Mouse (Mus musculus): ENCODE results near the gene Zkscan7.
"Not testable (repeated sequence)": the region's sequence is repeated elsewhere in the genome, so short reads cannot be mapped to it uniquely, and the experiment has no call there.

Zkscan7 gene

DNA sequence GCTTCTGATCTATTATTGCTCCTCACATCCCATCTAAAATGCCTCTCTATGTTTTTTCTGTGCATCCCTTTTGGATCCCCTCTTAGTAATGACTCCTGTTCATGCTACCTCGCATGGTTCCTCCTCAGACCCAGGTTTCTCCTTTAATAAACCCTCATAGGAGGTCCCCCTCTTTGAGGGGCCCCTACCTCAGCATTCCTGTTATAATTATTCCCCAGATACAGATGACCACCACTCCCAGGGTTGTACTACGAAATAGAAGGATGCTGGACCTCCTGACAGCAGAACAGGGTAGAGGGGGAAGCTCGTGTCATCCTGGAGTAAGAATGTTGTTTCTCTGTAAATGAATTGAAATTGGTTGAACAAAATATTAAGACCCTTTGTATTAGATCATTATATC, at the start of gene Zkscan7:
Gene Zkscan7, plus strand, starts transcription at position 301 of the 400 bp plus-strand sequence.
- no peak for DNase-seq (ENCODE audit: low read depth, low spot score)

DNA sequence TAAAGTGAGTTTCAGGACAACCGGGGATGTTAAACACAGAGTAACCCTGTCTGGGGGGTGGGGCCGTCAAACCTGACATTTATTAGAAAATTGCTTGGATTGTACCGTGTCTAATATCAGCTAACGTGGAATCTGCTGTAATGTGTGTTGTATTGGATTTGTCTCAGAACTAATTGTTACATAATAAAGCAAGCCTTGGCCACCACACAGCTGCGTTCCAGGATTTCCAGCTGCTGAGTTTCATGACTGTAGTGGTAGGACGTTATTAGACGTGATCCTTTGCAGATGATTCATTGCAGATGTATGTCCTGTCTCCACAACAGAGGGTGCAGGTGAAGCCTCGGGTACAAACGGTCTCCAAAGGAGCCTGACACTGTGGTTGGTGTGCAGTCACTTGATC, 49.4 kb upstream of the Zkscan7 start:
- DNase-seq (ENCODE audit: low read depth, low spot score), result no peak

DNA sequence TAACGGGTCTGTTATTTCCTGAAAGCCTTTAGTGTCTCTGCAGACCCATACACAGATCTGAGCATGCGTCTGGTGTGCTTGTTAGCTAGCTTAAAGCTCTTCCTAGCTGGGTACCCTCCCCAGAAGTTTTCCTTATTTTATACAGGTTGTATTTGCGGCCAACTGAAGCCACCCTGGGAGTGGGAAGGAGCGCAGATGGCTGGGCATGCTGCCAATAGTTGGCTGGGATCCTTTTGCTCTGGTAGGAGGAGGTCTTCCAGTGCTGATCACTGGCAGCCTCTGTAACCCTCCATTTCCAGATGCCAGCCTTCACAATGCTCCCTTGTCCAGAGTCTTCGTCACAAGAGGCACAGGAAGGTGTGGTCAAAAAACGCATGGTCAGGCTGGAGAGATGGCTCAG, 48.7 kb upstream of the Zkscan7 start:
- DNase-seq (ENCODE audit: low read depth, low spot score), result no peak

DNA sequence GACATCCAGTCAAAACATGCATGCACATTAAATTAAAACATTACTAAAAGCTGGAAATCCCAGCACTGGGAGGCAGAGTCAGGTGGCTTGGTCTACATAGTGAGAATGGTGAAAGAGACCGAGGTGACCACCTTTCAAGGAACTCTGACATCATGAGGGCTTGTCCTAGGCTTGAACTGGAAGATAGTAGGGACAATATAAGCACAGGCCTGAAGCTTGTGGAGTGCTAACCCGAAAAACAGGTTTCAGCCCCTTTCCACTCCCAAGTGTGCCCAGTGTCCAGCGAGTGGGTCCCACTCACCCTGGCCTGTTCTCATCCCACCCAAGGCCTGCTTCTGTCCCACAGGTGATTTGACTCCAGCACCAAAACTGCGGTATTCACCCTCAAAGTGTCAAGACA, 48.3 kb upstream of the Zkscan7 start:
- no peak for DNase-seq (ENCODE audit: low read depth, low spot score)

DNA sequence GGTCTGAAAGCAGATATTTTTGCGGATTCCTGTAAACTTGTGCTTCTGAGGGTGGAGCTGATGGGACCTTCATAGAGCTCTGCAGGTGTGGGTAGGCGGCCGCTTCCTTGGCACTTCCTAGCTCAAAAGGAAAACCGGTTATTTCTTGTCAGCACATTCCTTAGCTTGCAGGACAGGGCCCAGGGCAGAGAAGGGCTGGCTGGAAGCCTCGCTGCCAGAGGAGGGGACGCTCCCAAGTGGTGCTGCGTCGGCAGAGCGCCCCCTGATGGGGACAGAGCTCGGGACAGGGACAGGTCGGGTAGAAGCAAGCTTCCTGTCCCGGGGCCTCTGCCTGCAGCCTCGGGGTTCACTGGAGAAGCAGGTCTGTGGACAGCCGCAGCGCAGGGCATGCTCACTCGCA, 47.8 kb upstream of the Zkscan7 start:
- DNase-seq (ENCODE audit: low read depth, low spot score), result no peak

DNA sequence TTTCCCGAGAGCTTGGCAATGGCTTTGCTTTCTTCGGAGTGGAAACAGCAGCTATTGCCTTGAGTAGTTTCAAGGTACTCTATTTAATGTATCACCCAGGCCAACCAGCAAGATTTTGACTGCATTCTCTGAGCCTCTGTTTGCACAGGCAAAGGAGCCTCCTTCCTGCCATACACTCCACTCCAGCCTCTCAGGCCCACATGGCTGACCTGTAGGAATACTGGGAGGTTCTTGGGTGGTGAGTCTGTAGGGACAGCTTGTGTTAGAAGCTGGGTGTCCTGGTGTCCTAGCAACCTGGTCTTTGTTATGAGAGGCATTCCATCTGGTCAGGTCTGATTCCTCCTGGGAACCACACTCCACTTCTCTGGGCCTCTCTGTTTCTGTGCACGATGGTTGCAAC, 41.7 kb upstream of the Zkscan7 start, which contains the start of gene Gm35549:
Gene Gm35549, minus strand, starts transcription at position 276 of the 400 bp plus-strand sequence.
- no peak for DNase-seq (ENCODE audit: low read depth, low spot score)

DNA sequence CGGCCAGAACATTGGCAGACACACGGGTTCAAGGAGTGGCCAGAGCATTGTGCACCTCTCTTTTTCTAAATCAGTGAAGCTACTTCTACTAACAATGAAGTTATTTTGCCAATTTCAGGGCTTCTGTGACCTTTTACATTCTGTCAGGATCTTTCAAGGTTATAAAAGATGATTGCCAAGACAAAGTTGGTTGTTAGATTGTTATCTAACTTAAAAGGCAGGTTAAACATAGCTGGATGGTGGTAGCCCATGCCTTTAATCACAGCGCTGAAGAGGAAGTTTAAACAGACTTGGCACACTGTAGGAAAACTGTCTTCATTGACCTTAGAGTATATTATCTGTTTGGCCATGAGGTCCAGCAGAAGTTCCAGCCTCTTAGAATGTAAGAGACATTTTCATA, 39.9 kb upstream of the Zkscan7 start:
- no peak for DNase-seq (ENCODE audit: low read depth, low spot score)

DNA sequence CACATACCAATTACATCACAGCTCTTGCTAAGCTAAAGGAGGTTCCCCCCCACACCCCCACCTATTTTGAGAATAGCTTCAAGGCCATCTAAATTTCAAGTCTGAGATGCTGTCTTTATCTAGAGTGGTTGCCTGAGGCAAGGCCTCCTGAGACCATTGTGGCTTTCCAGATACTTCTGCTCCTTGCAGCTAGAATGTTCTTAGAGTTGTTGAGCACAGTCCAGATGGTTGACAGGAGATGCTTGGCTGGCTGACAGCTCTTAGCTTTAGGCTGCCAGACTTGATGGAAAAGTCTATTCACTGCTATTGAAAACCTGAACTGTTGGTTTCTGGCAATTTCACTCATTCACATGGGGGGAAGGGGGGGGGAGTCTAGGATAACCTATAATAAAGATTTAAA, 39.3 kb upstream of the Zkscan7 start:
- no peak for DNase-seq (ENCODE audit: low read depth, low spot score)

DNA sequence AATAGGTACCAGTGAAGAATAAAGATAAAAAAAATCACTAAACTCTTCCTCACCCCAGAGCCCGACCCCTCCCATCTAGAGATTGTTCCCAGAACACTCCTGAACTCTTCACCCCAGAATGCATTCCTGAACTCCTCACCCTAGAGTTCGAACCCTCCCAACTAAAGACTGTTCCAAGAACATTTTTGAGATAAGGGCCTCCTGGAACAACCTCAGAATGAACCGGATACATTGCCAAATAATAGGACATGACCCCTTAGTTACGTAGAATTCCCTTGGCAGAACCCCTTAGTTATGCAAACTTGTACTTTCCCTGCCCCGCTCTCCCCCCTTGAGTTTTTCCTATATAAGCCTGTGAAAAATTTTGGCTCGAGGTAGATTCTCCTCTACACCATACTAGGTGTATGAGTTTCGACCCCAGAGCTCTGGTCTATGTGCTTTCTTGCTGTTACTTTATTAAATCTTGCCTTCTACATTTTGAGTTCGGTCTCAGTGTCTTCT, 37.6 kb upstream of the Zkscan7 start:
- not testable (repeated sequence) for DNase-seq (ENCODE audit: low read depth, low spot score)

DNA sequence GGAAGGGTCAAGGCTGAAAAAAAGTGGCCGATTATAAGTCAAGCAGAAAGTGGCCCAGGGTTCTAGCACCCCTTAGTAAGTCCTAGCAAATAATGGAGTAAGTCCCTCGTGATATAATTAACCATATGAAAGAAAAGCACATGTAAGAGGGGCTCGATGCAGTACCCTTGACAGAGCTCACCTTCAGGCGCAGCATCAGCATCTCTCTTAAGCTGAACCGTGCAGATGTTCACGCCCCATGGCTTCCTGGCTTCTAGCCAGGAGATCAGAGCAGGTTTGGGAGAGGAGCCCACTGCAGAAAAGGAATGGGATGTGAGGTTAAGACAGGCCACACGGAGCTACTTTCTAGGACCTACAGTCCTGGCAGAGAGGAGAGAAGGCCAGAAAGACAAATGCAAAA, 31.0 kb upstream of the Zkscan7 start:
- no peak for DNase-seq (ENCODE audit: low read depth, low spot score)

DNA sequence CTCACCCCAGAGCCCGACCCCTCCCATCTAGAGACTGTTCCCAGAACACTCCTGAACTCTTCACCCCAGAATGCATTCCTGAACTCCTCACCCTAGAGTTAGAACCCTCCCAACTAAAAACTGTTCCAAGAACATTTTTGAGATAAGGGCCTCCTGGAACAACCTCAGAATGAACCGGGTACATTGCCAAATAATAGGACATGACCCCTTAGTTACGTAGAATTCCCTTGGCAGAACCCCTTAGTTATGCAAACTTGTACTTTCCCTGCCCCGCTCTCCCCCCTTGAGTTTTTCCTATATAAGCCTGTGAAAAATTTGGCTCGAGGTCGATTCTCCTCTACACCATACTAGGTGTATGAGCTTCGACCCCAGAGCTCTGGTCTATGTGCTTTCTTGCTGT, 30.3 kb upstream of the Zkscan7 start:
- not testable (repeated sequence) for DNase-seq (ENCODE audit: low read depth, low spot score)

DNA sequence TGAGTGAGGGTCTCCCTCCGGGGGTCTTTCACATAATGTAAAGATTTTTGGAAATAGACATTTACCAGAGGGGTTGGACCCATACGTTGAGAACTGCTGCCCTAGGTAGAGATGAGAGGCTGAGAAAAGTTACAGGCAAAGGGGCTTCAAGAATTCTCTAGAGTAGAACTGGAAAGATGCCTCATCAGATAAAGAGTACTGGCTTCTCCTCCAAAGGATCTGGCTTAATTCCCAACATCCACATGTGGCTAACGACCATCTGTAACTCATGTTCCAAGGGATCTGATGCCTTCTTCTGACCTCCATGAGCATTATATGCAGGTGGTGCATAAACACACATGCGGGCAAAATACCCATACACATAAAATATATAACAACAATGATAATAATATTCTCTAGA, 29.9 kb upstream of the Zkscan7 start:
- DNase-seq (ENCODE audit: low read depth, low spot score), result no peak

DNA sequence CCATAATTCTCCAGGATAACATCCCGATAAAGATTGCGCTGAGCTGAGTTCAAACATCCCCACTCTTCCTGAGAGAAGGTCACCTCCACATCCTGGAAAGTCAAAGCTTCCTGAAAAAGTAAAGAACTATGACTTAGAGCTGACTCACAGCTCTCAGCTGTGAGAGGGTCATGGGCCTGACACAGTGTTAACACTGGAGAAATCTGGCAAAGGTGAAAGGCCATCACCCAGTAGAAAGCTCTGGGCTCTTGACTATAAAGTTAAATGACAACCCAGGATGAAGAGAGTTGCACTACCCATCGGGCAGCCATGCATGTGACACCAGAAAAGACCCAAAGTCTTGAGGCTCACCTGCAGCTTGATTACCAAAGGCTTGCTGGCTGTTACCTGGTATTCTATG, 28.8 kb upstream of the Zkscan7 start:
- DNase-seq (ENCODE audit: low read depth, low spot score), result no peak

DNA sequence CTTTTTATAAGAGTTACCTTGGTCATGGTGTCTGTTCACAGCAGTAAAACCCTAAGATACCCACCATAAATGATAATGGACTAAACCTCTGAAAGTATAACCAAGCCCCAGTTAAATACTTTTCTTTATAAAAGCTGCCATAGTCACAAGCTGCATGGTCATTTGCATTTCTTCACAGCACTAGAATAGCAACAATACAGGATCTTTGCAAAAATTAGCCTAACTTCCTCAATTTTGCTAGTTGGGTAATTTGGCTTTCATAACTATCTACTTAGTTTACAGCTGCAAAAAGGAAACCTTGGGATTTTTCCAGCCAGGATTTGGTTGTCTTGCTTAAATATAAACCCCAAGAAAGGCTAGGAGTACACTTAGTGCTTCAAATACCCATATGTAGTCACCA, 24.7 kb upstream of the Zkscan7 start:
- DNase-seq (ENCODE audit: low read depth, low spot score), result no peak

DNA sequence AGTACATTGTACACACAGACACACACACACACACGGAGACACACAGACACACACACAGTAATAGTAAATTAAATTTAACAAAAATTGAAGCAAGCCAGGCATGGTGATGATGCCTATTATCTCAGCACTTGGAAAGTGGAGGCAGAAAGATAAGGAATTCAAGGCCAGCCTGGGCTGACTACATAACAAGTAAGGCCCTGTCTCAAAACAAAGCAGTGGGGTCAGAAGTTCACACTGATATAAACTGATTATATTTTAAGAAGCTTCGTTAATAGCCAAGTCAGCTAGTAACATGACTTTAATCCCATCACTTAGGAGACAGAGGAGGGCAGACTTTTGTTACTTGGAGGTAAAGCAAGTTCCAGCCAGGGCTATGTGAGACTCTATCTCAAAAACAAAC, 21.8 kb upstream of the Zkscan7 start:
- DNase-seq (ENCODE audit: low read depth, low spot score), result no peak

DNA sequence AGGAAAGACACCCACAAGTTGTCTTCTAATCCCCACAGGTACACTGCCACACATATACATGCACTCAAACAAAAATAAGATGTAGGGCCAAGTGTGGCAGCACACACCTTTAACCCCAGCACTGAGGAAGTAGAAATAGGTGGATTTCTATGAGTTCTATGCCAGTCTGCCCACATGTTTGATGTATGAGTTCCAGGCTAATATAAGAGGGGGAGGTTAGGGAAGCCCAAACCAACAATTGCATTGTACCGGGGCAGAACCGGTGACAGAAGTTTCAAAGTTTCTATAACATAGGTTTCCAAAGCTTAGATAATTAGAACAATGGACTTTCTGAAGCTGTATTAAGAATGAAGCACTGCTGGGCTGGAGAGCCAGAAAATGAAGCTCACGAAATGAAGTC, 20.6 kb upstream of the Zkscan7 start:
- no peak for DNase-seq (ENCODE audit: low read depth, low spot score)

DNA sequence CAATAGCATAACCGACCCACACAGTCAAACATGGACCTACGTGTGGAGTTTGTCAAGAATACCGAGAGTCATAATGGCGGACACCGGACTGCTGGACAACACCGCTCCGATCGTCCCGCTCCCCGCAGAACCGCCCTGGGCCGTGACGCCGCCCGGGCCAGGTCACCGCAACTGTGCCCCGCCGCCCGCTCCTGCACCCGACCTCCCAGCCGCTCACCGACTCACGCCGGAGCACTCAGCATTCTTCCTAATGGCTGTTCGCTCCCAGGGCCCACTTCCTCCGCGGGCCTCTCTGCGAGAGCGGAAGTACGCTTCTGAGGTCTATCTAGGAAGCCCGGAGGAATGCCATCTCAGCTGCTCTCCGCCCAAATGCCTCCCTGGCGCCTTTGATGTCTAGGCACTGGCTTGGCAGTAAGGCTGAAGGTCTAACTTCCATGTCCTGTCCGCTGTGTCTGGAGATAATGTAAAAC, 19.8 kb upstream of the Zkscan7 start, which contains the start of gene Zfp445:
Gene Zfp445, minus strand, starts transcription at position 310 of the 470 bp plus-strand sequence.
- DNase-seq (ENCODE audit: low read depth, low spot score), result peak; percentile 68

DNA sequence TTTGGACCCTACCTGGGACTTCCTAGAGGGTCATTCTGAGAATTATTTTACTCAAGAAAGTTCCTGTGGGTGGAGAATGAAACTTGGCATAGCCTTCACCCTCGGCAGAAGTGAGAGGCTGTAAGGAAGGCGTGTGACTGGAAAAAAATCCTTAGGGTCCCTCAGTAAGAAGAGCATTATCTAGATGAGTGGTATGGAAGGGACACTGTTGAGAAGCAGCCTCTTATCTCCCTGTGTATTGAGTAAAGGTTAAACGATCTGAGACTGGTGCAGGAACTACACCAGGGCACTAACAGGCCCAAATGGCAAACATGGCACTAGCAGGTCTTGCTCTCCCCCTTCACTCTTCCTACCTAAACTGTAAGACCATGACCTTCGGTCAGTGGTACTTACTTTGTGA, 19.3 kb upstream of the Zkscan7 start:
- DNase-seq (ENCODE audit: low read depth, low spot score), result no peak

DNA sequence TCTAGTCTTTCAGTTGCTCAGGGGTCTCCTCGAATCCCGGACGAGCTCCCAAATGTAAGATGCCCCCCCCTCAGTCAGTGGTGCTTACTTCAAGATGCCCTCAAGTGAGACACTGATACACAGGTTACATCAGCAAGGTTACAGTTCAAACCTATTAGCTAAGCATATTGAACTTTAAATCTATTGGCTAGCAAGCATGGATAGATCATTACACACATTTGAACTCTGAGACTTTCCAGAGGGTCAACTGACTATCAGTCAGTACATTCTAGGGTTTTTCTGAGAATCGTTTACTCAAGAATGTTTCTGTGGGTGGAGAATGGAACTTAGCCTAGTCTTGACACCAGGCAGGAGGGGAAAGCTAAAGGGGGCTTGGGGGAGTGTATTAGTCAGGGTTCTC, 12.9 kb upstream of the Zkscan7 start:
- no peak for DNase-seq (ENCODE audit: low read depth, low spot score)

DNA sequence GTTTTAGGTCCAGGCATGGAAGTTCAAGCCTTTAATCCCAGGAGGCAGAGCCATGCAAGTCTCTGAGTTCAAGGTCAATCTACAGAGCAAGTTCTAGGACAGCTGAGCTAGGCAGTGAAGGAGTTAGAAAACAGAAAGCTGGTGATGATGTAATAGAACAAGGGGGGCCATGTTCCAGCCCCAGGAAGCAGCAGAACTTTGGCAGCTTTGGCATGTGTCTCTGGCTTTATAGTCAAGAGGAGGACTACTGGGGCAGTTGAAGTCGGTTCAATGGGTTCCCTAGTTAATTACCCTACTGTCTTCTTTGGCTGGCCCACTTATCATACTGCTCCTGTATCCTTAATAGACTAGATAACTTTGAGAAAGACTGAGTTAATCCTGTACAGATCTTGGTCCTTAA, 10.8 kb upstream of the Zkscan7 start:
- DNase-seq (ENCODE audit: low read depth, low spot score), result no peak

DNA sequence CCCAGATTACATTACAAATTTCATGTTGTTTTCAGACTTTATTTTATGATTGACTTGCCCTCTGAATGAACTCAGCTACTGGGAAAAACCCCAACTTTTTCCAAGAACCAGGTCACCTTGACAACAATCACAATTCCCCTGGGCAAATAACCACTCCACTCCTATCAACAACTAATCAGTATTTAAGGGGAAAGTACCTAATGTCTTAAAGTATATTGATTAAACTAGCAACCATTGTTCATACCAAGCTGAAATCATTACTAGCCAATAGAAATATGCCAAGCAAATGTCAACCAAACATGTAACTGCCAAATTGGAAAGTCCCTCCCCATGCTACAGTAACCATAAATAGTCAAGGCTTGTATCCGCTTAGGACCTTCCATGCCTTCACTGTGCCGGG, 10.3 kb upstream of the Zkscan7 start:
- no peak for DNase-seq (ENCODE audit: low read depth, low spot score)

DNA sequence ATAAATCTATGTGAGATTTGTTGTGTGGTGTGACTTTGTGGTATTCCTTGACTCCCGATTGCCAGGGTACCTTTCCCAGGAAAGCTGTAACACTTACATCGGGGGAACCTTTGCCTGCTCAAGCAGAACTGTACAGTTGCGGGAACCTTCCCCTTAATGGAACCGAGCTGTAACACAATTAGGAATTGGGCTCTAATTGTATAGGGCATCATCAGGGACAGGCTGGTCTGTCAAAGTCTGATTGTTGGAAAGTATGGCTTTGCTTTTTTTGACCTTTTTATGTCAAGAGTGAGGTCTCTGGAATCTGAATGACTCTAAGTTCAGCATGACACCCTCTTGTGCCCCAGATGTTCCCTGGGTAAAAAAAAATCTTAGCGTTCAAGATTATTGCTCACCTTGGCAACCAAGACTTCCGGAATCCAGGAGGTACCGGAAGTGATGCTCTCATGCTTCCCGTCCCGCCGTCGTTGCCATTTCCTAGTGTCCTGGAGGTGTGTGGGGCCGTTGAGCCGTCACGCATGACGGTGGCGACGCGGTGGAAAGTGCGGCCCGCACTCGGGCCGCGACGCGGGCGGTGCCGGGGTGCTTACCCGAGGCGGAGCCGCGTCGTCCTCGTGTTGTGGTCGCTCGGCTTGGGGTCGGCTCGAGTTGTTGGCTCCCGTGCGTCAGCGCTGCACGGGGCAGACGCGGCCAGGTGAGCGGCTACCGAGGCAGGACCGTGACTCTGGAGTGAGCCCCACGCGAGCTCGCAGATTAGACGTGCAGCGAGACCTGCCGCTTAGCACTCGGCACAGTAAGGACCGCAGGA, 1.1 kb downstream of the Zkscan7 start:
- peak; percentile 47 for DNase-seq (ENCODE audit: low read depth, low spot score)

DNA sequence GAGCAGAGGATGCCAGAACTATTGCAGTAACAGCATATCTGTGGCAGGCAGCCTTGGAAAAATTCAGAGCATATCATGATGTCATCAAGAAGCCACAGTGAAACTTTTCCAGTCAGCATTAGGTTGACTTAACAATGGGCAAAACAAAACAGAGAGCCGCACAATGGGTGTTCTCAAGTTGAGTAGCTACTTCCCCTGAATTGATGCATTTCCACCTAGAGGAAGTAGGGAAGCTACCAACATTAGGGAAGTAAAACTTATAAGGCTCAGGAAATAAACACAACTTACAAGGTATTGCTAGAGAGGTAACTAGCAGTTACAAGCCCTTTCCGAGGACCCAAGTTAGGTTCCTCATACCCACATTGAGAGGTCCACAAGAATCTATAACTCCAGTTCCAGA, 15.6 kb downstream of the Zkscan7 start:
- DNase-seq (ENCODE audit: low read depth, low spot score), result no peak
